Mouse (Mus musculus): ENCODE measurements around the gene Fgfr2.

DNA sequence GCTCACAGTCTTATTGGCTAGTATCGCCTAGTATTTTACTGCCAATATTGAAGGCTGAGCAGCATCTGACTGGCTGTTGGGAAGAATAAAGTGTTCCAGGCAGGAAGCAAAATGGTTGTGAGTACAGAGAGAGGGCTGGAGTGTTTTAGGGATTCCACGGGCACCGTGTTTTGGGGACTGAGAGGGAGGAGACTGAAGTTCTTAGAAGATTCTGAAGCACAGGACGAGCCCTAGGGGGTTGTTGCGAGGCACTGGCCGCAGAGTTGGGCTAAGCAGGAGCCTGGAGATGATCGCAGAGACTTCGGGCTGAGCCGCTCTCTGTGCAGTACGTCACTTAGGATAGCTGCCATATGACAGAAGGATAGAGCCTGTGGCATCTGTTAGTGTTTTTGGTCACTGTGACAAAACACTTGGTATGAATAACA is 2169.0 kb downstream of the Fgfr2 start:
- TF ChIP-seq CTCF (IDR thresholded peaks at IDR 0.05; ENCODE audit: borderline replicate concordance, insufficient read depth, low read length) (no peak), POLR2A (IDR thresholded peaks at IDR 0.05; ENCODE audit: low read depth, low read length) (no peak)
